Mouse (Mus musculus): ENCODE data around the gene Dchs1. TPM values are rescaled to one million over a fixed set of nuclear protein-coding genes. Genes with fewer than 3 reads are reported as not detected.
"Not testable (repeated sequence)": the region's sequence is repeated elsewhere in the genome, so short reads cannot be mapped to it uniquely, and the experiment has no call there.

The Dchs1 gene
- polyA plus RNA-seq, 1 experiment from 2014 or later = 16.1 TPM

DNA sequence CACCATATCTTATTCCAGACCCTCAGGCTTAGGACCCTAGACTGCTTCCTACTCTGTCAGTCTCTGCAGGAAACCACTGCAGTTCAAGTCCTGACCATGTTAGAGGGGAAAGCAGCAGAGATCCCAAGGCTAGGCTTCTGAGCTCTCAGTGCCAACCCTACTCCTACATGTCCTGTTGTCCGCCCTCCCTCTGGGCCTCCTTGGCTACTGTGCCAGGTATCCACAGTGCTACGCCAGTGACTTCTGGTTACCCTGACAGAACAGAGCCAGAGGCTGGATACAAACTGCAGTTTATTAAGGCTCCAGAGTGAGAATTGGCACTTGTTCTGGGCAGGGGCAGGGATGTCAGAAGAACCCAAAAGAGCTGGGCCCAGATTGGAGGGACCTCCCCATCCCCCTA, 34.7 kb downstream of the Dchs1 start:
- Histone ChIP-seq H3K9ac (no peak overlapping the region), H3K4me2 (no peak overlapping the region), H3K27ac (no peak overlapping the region; the same call in 1 of the 2 replicates), H3K4me1 (replicated peaks) (peaks cover 22% of the 10 kb centered on the region), H3K27me3 (no peaks in the 10 kb centered on the region), H3K4me3 (no peak overlapping the region), H3K36me3 (peaks cover 76% of the 10 kb centered on the region), H3K9me3 (no peaks in the 10 kb centered on the region)
- 83% methylated on average over 2 of the region's 2 CpGs for WGBS
- ATAC-seq (ENCODE audit: low FRiP score) = peak; percentile 23

DNA sequence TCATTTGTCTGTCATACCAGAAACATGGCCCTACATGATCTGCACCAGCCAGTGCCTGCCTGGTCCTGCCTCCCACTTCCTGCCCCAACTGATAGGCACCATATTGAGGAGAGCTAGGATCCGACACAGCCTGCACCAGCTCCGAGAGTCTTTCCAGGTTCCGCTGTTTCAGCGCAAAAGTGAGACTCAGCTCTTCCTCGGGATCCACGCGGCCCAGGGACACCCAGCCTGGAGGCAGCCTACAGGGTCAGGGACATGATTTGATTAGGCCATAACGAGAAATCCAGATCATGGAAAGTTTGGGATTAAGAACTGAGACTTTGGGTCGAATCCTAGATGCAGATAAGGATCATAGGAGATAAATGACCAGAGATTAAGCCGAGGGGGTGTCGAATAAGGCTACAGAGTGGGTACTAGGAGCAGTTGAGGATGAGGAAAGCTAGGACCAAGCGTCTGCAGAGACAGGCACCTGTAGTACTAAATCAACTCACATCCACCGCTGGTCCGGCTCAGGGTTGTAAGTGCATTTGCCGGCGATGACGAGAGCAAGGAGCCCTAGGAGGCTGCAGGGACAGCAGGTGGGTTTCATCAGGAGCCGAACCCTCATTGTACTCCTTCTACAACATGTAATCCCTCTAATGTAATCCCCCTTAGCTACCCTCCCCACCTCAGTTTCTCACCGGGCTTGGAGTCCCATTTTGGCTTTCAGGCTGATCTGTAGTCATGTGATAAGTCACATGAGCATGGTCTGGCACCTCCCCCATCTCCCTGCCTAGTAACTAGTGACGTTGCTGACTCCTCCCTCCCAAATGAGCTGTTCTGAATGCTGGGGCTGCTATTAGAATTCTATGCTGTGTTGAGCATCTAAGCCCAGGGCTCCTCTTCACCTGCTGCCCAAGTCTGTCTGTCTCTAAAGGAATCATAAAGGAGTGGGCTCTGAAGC, 35.7 kb downstream of the Dchs1 start, which contains the start of gene Tpp1:
Gene Tpp1, minus strand, starts transcription at position 745 of the 943 bp plus-strand sequence.
- Histone ChIP-seq H3K27me3 (no peaks in the 10 kb centered on the region), H3K9me3 (no peaks in the 10 kb centered on the region), H3K27ac (peak within 1 kb of the TSS; percentile 72), H3K9ac (peak within 1 kb of the TSS; percentile 69), H3K4me3 (peak within 1 kb of the TSS; percentile 44), H3K36me3 (peaks cover 75% of the 10 kb centered on the region), H3K4me2 (peak within 1 kb of the TSS; percentile 59), H3K4me1 (replicated peaks) (peaks cover 22% of the 10 kb centered on the region)
- ATAC-seq (ENCODE audit: low FRiP score) = peak; percentile 92
- 22% methylated on average over 20 of the region's 20 CpGs for WGBS

DNA sequence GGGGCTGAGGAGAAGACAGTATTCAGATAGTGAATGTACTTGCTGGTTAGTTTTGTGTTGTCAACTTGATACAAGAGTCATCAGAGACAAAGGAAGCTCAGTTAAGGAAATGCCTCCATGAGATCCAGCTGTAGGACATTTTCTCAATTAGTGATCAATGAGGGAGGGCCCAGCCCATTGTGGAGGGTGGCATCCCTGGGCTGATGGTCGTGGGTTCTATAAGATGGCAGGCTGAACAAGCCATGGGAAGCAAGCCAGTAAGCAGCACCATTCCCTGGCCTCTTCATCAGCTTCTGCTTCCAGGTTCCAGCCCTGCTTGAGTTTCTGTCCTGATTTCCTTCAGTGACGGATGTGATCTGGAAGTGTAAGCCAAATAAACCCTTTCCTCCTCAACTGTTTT, 39.7 kb downstream of the Dchs1 start:
- H3K27ac ChIP-seq = no peak overlapping the region
- peaks cover 47% of the 10 kb centered on the region for H3K36me3 ChIP-seq
- H3K4me3 ChIP-seq = no peak overlapping the region
- no peak overlapping the region for H3K9ac ChIP-seq
- ATAC-seq (ENCODE audit: low FRiP score) = no peak
- H3K4me2 ChIP-seq = no peak overlapping the region
- no peaks in the 10 kb centered on the region for H3K27me3 ChIP-seq
- H3K4me1 ChIP-seq (replicated peaks) = peaks cover 28% of the 10 kb centered on the region
- no peaks in the 10 kb centered on the region for H3K9me3 ChIP-seq
- 74% methylated on average over 2 of the region's 2 CpGs for WGBS

- Histone ChIP-seq H3K36me3 (peaks cover 65% of the 10 kb centered on the region), H3K27me3 (no peaks in the 10 kb centered on the region), H3K27ac (peak within 1 kb of the TSS; percentile 86), H3K9me3 (no peaks in the 10 kb centered on the region), H3K4me2 (peak within 1 kb of the TSS; percentile 92), H3K4me1 (replicated peaks) (peaks cover 17% of the 10 kb centered on the region), H3K9ac (peak within 1 kb of the TSS; percentile 97), H3K4me3 (peak within 1 kb of the TSS; percentile 96)
- ATAC-seq (ENCODE audit: low FRiP score) = peak; percentile 97
- WGBS = under 1% methylated on average over 67 of the region's 67 CpGs
Measured at GRCm38 (mm10) chr7:105743926-105744590, 43.4 kb downstream of the Dchs1 start, which contains the start of gene Taf10. Gene Taf10, minus strand, starts transcription at chr7:105744361.

GRCm38 (mm10) chr7:105743246-105743925, 44.1 kb downstream of the Dchs1 start:
- not testable (repeated sequence) for H3K27me3 ChIP-seq; H3K9me3 ChIP-seq; ATAC-seq (ENCODE audit: low FRiP score)
- H3K36me3 ChIP-seq = peaks cover 59% of the 10 kb centered on the region
- H3K4me1 ChIP-seq (replicated peaks) = peaks cover 23% of the 10 kb centered on the region
- H3K4me3 ChIP-seq = peak overlapping the region; percentile 96
- H3K9ac ChIP-seq = peak overlapping the region; percentile 97
- whole genome bisulfite sequencing = 34% methylated on average over 20 of the region's 20 CpGs
- H3K27ac ChIP-seq = peak overlapping the region; percentile 86
- peak overlapping the region; percentile 92 for H3K4me2 ChIP-seq

DNA sequence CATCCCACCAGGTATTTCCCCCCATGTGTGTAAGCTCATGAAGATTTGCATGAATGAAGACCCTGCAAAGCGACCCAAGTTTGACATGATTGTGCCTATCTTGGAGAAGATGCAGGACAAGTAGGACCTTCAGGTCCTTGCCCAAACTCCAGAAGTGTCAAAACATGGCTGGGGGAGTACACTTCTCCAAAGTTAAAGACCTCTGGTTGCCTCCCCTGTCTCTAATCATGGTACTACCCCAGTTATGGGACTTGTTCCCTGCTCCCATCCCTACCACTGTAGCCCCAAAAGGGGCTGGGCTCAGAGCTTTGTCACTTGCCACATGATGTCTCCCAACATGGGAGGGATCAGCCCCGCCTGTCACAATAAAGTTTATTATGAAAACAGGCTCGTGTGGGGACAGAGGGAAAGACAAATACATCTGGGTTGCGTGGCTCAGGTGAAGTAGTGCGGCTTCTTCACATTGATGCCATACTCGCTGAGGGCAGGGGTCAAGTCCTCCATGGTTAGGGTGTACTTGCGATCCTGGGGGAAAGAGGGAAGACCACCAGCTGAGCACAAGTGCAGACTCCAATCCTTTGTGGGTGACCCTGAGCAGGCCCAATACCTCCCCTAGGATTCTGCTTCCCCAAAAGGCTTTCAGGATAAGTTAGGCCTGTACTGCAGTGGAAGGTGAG, 44.8 kb downstream of the Dchs1 start:
- H3K9me3 ChIP-seq; H3K27ac ChIP-seq; H3K9ac ChIP-seq; H3K27me3 ChIP-seq; ATAC-seq (ENCODE audit: low FRiP score): not testable (repeated sequence)
- H3K4me2 ChIP-seq = peak overlapping the region; percentile 92
- peaks cover 52% of the 10 kb centered on the region for H3K36me3 ChIP-seq
- WGBS = 81% methylated on average over 7 of the region's 7 CpGs
- peaks cover 29% of the 10 kb centered on the region for H3K4me1 ChIP-seq (replicated peaks)
- H3K4me3 ChIP-seq = peak overlapping the region; percentile 96

- 96% methylated on average over 9 of the region's 9 CpGs for WGBS
- H3K9me3 ChIP-seq = no peaks in the 10 kb centered on the region
- no peak for ATAC-seq (ENCODE audit: low FRiP score)
Measured at GRCm38 (mm10) chr7:105741978-105742377, 45.5 kb downstream of the Dchs1 start.

GRCm38 (mm10) chr7:105740851-105741250, 46.6 kb downstream of the Dchs1 start:
- Histone ChIP-seq H3K27me3 (no peaks in the 10 kb centered on the region), H3K9me3 (no peaks in the 10 kb centered on the region), H3K4me2 (no peak overlapping the region), H3K9ac (no peak overlapping the region), H3K27ac (no peak overlapping the region), H3K4me3 (no peak overlapping the region), H3K4me1 (replicated peaks) (peaks cover 38% of the 10 kb centered on the region), H3K36me3 (peaks cover 35% of the 10 kb centered on the region)
- WGBS = 91% methylated on average over 6 of the region's 6 CpGs
- ATAC-seq (ENCODE audit: low FRiP score) = no peak

More at GRCm38 (mm10) chr7:105741978-105742377, 45.5 kb downstream of the Dchs1 start:
- Histone ChIP-seq H3K4me2 (no peak overlapping the region), H3K9ac (no peak overlapping the region), H3K27me3 (no peaks in the 10 kb centered on the region), H3K27ac (no peak overlapping the region), H3K4me3 (no peak overlapping the region), H3K36me3 (peaks cover 45% of the 10 kb centered on the region), H3K4me1 (replicated peaks) (peaks cover 35% of the 10 kb centered on the region)

GRCm38 (mm10) chr7:105740089-105740795, 47.2 kb downstream of the Dchs1 start:
- no peak overlapping the region for H3K4me3 ChIP-seq
- no peak overlapping the region for H3K4me2 ChIP-seq
- H3K9me3 ChIP-seq = no peaks in the 10 kb centered on the region
- H3K36me3 ChIP-seq = peaks cover 35% of the 10 kb centered on the region
- 82% methylated on average over 13 of the region's 13 CpGs for WGBS
- H3K27ac ChIP-seq = no peak overlapping the region
- peaks cover 44% of the 10 kb centered on the region for H3K4me1 ChIP-seq (replicated peaks)
- no peak overlapping the region for H3K9ac ChIP-seq
- ATAC-seq (ENCODE audit: low FRiP score) = no peak
- no peaks in the 10 kb centered on the region for H3K27me3 ChIP-seq

GRCm38 (mm10) chr7:105738948-105739347, 48.5 kb downstream of the Dchs1 start:
- no peak for ATAC-seq (ENCODE audit: low FRiP score)
- Histone ChIP-seq H3K9me3 (no peaks in the 10 kb centered on the region), H3K9ac (peak overlapping the region; percentile 13; the same call in 1 of the 2 replicates)

GRCm38 (mm10) chr7:105738286-105738685, 49.2 kb downstream of the Dchs1 start:
- Histone ChIP-seq H3K27me3 (no peaks in the 10 kb centered on the region), H3K4me2 (peak overlapping the region; percentile 90), H3K9me3 (no peaks in the 10 kb centered on the region), H3K4me1 (replicated peaks) (peaks cover 41% of the 10 kb centered on the region), H3K36me3 (peaks cover 49% of the 10 kb centered on the region), H3K4me3 (0 out of 2 replicates have a peak overlapping the region, but pooled peaks have one; percentile 4), H3K27ac (no peak overlapping the region), H3K9ac (0 out of 2 replicates have a peak overlapping the region, but pooled peaks have one; percentile 13)
- no peak for ATAC-seq (ENCODE audit: low FRiP score)
- 89% methylated on average over 2 of the region's 2 CpGs for WGBS

More at GRCm38 (mm10) chr7:105738948-105739347, 48.5 kb downstream of the Dchs1 start:
- peaks cover 45% of the 10 kb centered on the region for H3K4me1 ChIP-seq (replicated peaks)
- peaks cover 42% of the 10 kb centered on the region for H3K36me3 ChIP-seq
- H3K27me3 ChIP-seq = no peaks in the 10 kb centered on the region
- 38% methylated on average over 3 of the region's 3 CpGs for WGBS
- no peak overlapping the region for H3K4me3 ChIP-seq
- peak overlapping the region; percentile 44; the same call in 1 of the 2 replicates for H3K27ac ChIP-seq
- peak overlapping the region; percentile 90 for H3K4me2 ChIP-seq

Measured in hindbrain, embryonic 13.5 days (tissue).